Mouse (Mus musculus) lung, embryonic 16.5 days (tissue): ENCODE data around the gene Trappc11. TPM values are rescaled to one million over a fixed set of nuclear protein-coding genes. Genes with fewer than 3 reads are reported as not detected.

Experiments used
- ATAC-seq: fragments of 200-750 bp; cut with Nextera tagmentation; 2 replicates; pipeline ENCODE4 v1.8.0; 2017; ENCODE audit warnings: low read depth, mild to moderate bottlenecking, moderate library complexity
- H3K27ac ChIP-seq: fragments of 300-500 bp; sonication (generic); 2 replicates; pipeline ENCODE4 v1.5.1; 2014; ENCODE audit warnings: mild to moderate bottlenecking, control low read depth, low read length
- H3K27me3 ChIP-seq: fragments of 300-500 bp; sonication (generic); 2 replicates; pipeline ENCODE4 v1.6.1; 2014; ENCODE audit warnings: low read depth, low read length, mixed read lengths; ENCODE audit not compliant: control insufficient read depth, insufficient read depth
- H3K36me3 ChIP-seq: fragments of 300-500 bp; sonication (generic); 2 replicates; pipeline ENCODE4 v1.6.1; 2014; ENCODE audit warnings: low read length; ENCODE audit not compliant: control insufficient read depth, insufficient read depth
- H3K4me1 ChIP-seq: fragments of 300-500 bp; sonication (generic); replicated peaks from 2 replicates; pipeline ENCODE4 v1.6.1; 2014; ENCODE audit warnings: low read length, mixed read lengths; ENCODE audit not compliant: control insufficient read depth, insufficient read depth
- H3K4me2 ChIP-seq: fragments of 300-500 bp; sonication (generic); 2 replicates; pipeline ENCODE4 v1.6.1; 2014; ENCODE audit warnings: low read depth, low read length, control low read depth
- H3K4me3 ChIP-seq: fragments of 300-500 bp; sonication (generic); 2 replicates; pipeline ENCODE4 v1.5.1; 2014; ENCODE audit warnings: mild to moderate bottlenecking, low read length, control low read depth
- H3K9ac ChIP-seq: fragments of 300-500 bp; sonication (generic); 2 replicates; pipeline ENCODE4 v1.6.1; 2014; ENCODE audit warnings: low read length, control low read depth
- H3K9me3 ChIP-seq: fragments of 300-500 bp; sonication (generic); 2 replicates; pipeline ENCODE4 v1.6.1; 2016; ENCODE audit warnings: low read length; ENCODE audit not compliant: control insufficient read depth
- WGBS: fragments of 180-500 bp; shearing (Covaris S2); extraction: QIAGEN DNeasy Blood & Tissue Kit; methylation state at CpG from one replicate; pipeline ENCODE4 v1.1.7; 2014; 5-methylcytosine and 5-hydroxymethylcytosine counted together
- polyA plus RNA-seq: library from polyadenylated mRNA; unstranded; fragments of >200 nt; fragmentation: Nextera tagmentation; extraction: Ambion mirVana; gene quantifications from 2 replicates; pipeline ENCODE4 v1.2.1, GENCODE M21; 2015

The Trappc11 gene
- polyA plus RNA-seq, 1 experiment from 2014 or later = 30.5 TPM

- Histone ChIP-seq H3K4me1 (no peaks in the 10 kb centered on the region), H3K9ac (no peak overlapping the region), H3K27ac (no peak overlapping the region), H3K4me2 (no peak overlapping the region), H3K27me3 (no peaks in the 10 kb centered on the region), H3K9me3 (no peaks in the 10 kb centered on the region), H3K36me3 (peaks cover 21% of the 10 kb centered on the region), H3K4me3 (no peak overlapping the region)
- WGBS = 81% methylated on average over 6 of the region's 6 CpGs
- ATAC-seq = no peak
Observed at GRCm38 (mm10) chr8:47553613-47554012, 20.3 kb upstream of the Trappc11 start.

- Histone ChIP-seq H3K27ac (no peak overlapping the region), H3K9ac (no peak overlapping the region), H3K4me1 (no peaks in the 10 kb centered on the region), H3K4me3 (no peak overlapping the region), H3K9me3 (no peaks in the 10 kb centered on the region), H3K36me3 (peaks cover 51% of the 10 kb centered on the region), H3K27me3 (no peaks in the 10 kb centered on the region), H3K4me2 (no peak overlapping the region)
- 95% methylated on average over 10 of the region's 10 CpGs for WGBS
- ATAC-seq = no peak
Observed at GRCm38 (mm10) chr8:47547102-47547501, 13.8 kb upstream of the Trappc11 start.

- Histone ChIP-seq H3K4me3 (no peak overlapping the region), H3K9ac (no peak overlapping the region), H3K4me1 (no peaks in the 10 kb centered on the region), H3K27ac (no peak overlapping the region), H3K4me2 (no peak overlapping the region), H3K27me3 (no peaks in the 10 kb centered on the region), H3K9me3 (no peaks in the 10 kb centered on the region), H3K36me3 (peaks cover 43% of the 10 kb centered on the region)
- WGBS = 86% methylated on average over 5 of the region's 5 CpGs
- ATAC-seq = no peak
Observed at GRCm38 (mm10) chr8:47544094-47544493, 10.8 kb upstream of the Trappc11 start.

DNA sequence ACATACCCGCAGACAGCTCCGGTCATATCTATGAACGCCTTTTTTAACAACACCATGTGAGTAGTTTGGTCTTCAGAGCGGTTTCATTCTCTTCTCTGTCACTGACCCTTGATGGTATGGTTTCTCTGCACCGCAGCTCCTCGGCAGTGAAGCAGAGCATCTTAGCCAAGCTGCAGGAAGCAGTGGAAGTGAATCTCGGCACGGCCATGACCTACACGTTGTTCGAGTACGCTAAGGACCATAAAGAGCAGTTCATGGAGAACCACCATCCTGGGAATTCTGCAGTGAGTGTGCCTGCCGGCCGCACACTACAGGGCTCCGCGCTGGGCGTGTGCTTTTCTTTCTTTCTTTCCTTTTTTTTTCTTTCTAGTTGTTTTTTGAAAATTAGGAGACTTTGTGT, 9.5 kb upstream of the Trappc11 start:
- no peak overlapping the region for H3K27ac ChIP-seq
- 94% methylated on average over 16 of the region's 16 CpGs for WGBS
- no peak overlapping the region for H3K4me3 ChIP-seq
- H3K27me3 ChIP-seq = no peaks in the 10 kb centered on the region
- peaks cover 33% of the 10 kb centered on the region for H3K36me3 ChIP-seq
- no peaks in the 10 kb centered on the region for H3K9me3 ChIP-seq
- no peak overlapping the region for H3K9ac ChIP-seq
- no peaks in the 10 kb centered on the region for H3K4me1 ChIP-seq
- ATAC-seq = no peak
- H3K4me2 ChIP-seq = no peak overlapping the region

DNA sequence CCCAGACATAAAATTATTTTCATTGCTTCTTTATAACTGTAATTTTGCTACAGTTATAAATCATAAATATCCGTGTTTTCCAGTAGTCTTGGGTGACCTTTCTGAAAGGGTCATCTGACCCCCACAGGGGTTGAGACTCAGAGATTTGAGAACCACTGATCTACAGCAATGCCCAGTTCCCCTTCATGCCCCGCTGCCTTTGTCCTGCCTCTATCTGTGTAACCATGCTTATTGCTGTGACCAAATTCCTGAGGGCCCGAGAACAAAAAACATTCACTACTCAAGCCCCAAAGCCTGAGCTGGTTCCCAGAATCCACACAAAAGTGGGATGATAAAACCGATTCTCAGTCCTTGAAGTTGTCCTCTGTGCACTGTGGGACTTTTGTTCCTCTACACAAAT, 5.1 kb upstream of the Trappc11 start:
- WGBS = 91% methylated on average over 4 of the region's 4 CpGs
- no peak for ATAC-seq
- Histone ChIP-seq H3K4me1 (peaks cover 5% of the 10 kb centered on the region; the same call in 1 of the 2 replicates), H3K4me3 (no peak overlapping the region), H3K27me3 (no peaks in the 10 kb centered on the region), H3K9ac (no peak overlapping the region), H3K9me3 (no peaks in the 10 kb centered on the region), H3K27ac (no peak overlapping the region), H3K4me2 (no peak overlapping the region), H3K36me3 (peaks cover 13% of the 10 kb centered on the region; the same call in 1 of the 2 replicates)

DNA sequence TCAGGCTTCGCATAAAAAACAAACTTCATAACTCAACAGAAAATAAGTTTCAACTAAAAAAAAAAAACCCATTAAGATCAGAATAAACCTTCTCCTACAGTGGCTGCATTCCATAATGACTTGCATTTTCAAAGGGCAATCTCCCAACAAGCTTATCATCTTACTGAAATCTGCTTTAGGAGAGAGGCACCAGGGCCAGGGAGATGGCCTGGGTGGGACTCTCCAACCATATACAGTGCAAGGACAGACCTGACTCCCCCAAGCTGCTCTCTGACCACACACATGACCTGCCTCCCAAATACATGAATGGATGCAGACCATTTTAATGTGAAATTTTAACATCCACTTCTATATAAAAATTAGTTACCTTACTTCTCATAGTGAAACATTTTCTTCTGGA, 5.2 kb downstream of the Trappc11 start:
- H3K9ac ChIP-seq = no peak overlapping the region
- WGBS = 97% methylated on average over 1 of the region's 1 CpGs
- peaks cover 20% of the 10 kb centered on the region for H3K36me3 ChIP-seq
- no peaks in the 10 kb centered on the region for H3K9me3 ChIP-seq
- ATAC-seq = no peak
- no peaks in the 10 kb centered on the region for H3K27me3 ChIP-seq
- H3K4me2 ChIP-seq = no peak overlapping the region
- no peak overlapping the region for H3K27ac ChIP-seq
- H3K4me3 ChIP-seq = no peak overlapping the region
- H3K4me1 ChIP-seq = peaks cover 10% of the 10 kb centered on the region

GRCm38 (mm10) chr8:47513601-47514000, 19.7 kb downstream of the Trappc11 start:
- Histone ChIP-seq H3K9ac (no peak overlapping the region), H3K27ac (no peak overlapping the region), H3K36me3 (peaks cover 25% of the 10 kb centered on the region), H3K9me3 (no peaks in the 10 kb centered on the region), H3K4me3 (no peak overlapping the region), H3K27me3 (no peaks in the 10 kb centered on the region), H3K4me2 (no peak overlapping the region), H3K4me1 (no peaks in the 10 kb centered on the region)
- 91% methylated on average over 15 of the region's 15 CpGs for WGBS
- ATAC-seq = no peak

GRCm38 (mm10) chr8:47510930-47511329, 22.3 kb downstream of the Trappc11 start:
- Histone ChIP-seq H3K9me3 (no peaks in the 10 kb centered on the region), H3K9ac (no peak overlapping the region), H3K27me3 (no peaks in the 10 kb centered on the region), H3K4me2 (no peak overlapping the region), H3K36me3 (peaks cover 24% of the 10 kb centered on the region), H3K4me3 (no peak overlapping the region), H3K27ac (no peak overlapping the region), H3K4me1 (no peaks in the 10 kb centered on the region)
- 88% methylated on average over 9 of the region's 9 CpGs for WGBS
- ATAC-seq = no peak

- Histone ChIP-seq H3K27me3 (no peaks in the 10 kb centered on the region), H3K9ac (no peak overlapping the region), H3K9me3 (no peaks in the 10 kb centered on the region), H3K27ac (no peak overlapping the region), H3K36me3 (peaks cover 20% of the 10 kb centered on the region), H3K4me1 (no peaks in the 10 kb centered on the region), H3K4me3 (no peak overlapping the region), H3K4me2 (no peak overlapping the region)
- ATAC-seq = no peak
- WGBS = 90% methylated on average over 12 of the region's 12 CpGs
Observed at GRCm38 (mm10) chr8:47505431-47505830, 27.8 kb downstream of the Trappc11 start.

DNA sequence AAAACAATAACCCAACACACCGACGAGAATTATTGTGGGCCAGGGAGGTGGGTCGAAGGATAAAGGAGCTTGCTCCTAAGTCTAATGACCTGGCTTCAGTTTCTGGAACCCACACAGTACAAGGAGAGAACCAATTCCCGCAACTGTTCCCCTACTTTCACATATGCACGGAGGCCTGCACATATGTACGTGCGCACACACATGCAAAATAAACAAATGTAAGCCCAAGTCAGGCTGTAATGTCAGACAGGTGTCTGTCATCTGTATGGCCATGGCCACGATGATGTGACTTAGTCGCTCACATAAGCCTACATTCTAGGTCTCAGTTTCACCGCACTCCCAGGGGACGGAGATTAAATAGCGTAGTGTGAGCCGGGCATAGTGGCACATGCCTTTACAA, 30.7 kb downstream of the Trappc11 start:
- Histone ChIP-seq H3K9ac (no peak overlapping the region), H3K9me3 (no peaks in the 10 kb centered on the region), H3K27ac (no peak overlapping the region), H3K27me3 (no peaks in the 10 kb centered on the region), H3K4me1 (no peaks in the 10 kb centered on the region), H3K4me3 (no peak overlapping the region), H3K36me3 (peaks cover 29% of the 10 kb centered on the region), H3K4me2 (no peak overlapping the region)
- no peak for ATAC-seq
- WGBS = 95% methylated on average over 13 of the region's 13 CpGs
